Mouse (Mus musculus) stomach, embryonic 14.5 days (tissue): ENCODE results near the gene Wwox. TPM values are rescaled to one million over a fixed set of nuclear protein-coding genes. Genes with fewer than 3 reads are reported as not detected.
A peak's percentile ranks its signal among the peaks of the same experiment; 100 is the strongest.

Source experiments
- ATAC-seq: fragments of 200-750 bp; cut with Nextera tagmentation; 2 replicates; pipeline ENCODE4 v1.8.0; 2017; ENCODE audit warnings: low read depth, moderate TSS enrichment; ENCODE audit not compliant: insufficient number of reproducible peaks, insufficient read depth, low FRiP score
- H3K27ac ChIP-seq: fragments of 300-500 bp; sonication (generic); 2 replicates; pipeline ENCODE4 v1.5.1; 2014; ENCODE audit warnings: mild to moderate bottlenecking, low read length, moderate library complexity, mixed read lengths
- H3K27me3 ChIP-seq: fragments of 300-500 bp; sonication (generic); 2 replicates; pipeline ENCODE4 v1.6.1; 2014; ENCODE audit warnings: low read length, control low read depth, mixed read lengths; ENCODE audit not compliant: control insufficient read depth, insufficient read depth
- H3K36me3 ChIP-seq: fragments of 300-500 bp; sonication (generic); 2 replicates; pipeline ENCODE4 v1.6.1; 2014; ENCODE audit warnings: mild to moderate bottlenecking, control low read depth, low read length, moderate library complexity, mixed read lengths; ENCODE audit not compliant: control insufficient read depth, insufficient read depth
- H3K4me1 ChIP-seq: fragments of 300-500 bp; sonication (generic); 2 replicates; pipeline ENCODE4 v1.6.1; 2014; ENCODE audit warnings: low read length, control low read depth, mixed read lengths; ENCODE audit not compliant: control insufficient read depth, insufficient read depth
- H3K4me2 ChIP-seq: fragments of 300-500 bp; sonication (generic); replicated peaks from 2 replicates; pipeline ENCODE4 v1.6.1; 2014; ENCODE audit warnings: low read depth, low read length, control low read depth
- H3K4me3 ChIP-seq: fragments of 300-500 bp; sonication (generic); 2 replicates; pipeline ENCODE4 v1.5.1; 2014; ENCODE audit warnings: low read depth, low read length, control low read depth
- H3K9ac ChIP-seq: fragments of 300-500 bp; sonication (generic); replicated peaks from 2 replicates; pipeline ENCODE4 v1.6.1; 2014; ENCODE audit warnings: low read depth, mild to moderate bottlenecking, control low read depth, low read length, moderate library complexity, mixed read lengths
- H3K9me3 ChIP-seq: fragments of 300-500 bp; sonication (generic); 2 replicates; pipeline ENCODE4 v1.6.1; 2016; ENCODE audit warnings: low read depth, low read length, control low read depth; ENCODE audit not compliant: control insufficient read depth
- WGBS: fragments of 180-500 bp; shearing (Covaris S2); extraction: QIAGEN DNeasy Blood & Tissue Kit; methylation state at CpG from one replicate; pipeline ENCODE4 v1.1.7; 2014; 5-methylcytosine and 5-hydroxymethylcytosine counted together
- polyA plus RNA-seq: library from polyadenylated mRNA; unstranded; fragments of >200 nt; fragmentation: Nextera tagmentation; extraction: Ambion mirVana; gene quantifications from 2 replicates; pipeline ENCODE4 v1.2.1, GENCODE M21; 2014

The Wwox gene
- polyA plus RNA-seq, 1 experiment from 2014 or later: 15.4 TPM

- H3K27ac ChIP-seq: peak overlapping the region; percentile 29; the same call in 1 of the 2 replicates
Measured at GRCm38 (mm10) chr8:114932071-114932630, 492.7 kb downstream of the Wwox start.

GRCm38 (mm10) chr8:114933248-114933647 is 493.8 kb downstream of the Wwox start:
- H3K9ac ChIP-seq: no peak overlapping the region
- H3K27me3 ChIP-seq: no peaks in the 10 kb centered on the region
- H3K4me3 ChIP-seq: no peak overlapping the region
- H3K4me1 ChIP-seq: 0 out of 2 replicates have a peak, but pooled peaks cover 5% of the 10 kb centered on the region
- no peak overlapping the region for H3K27ac ChIP-seq
- ATAC-seq: no peak
- H3K9me3 ChIP-seq: no peaks in the 10 kb centered on the region; the same call in 1 of the 2 replicates
- H3K36me3 ChIP-seq: no peaks in the 10 kb centered on the region
- WGBS: 94% methylated on average over 1 of the region's 1 CpGs
- H3K4me2 ChIP-seq: no peak overlapping the region

More at GRCm38 (mm10) chr8:114932071-114932630, 492.7 kb downstream of the Wwox start:
- Histone ChIP-seq H3K36me3 (no peaks in the 10 kb centered on the region), H3K4me3 (no peak overlapping the region), H3K4me1 (peaks cover 13% of the 10 kb centered on the region; the same call in 1 of the 2 replicates), H3K27me3 (no peaks in the 10 kb centered on the region), H3K9ac (no peak overlapping the region), H3K9me3 (no peaks in the 10 kb centered on the region; the same call in 1 of the 2 replicates), H3K4me2 (peak overlapping the region; percentile 12; the same call in 1 of the 2 replicates)
- WGBS: 18% methylated on average over 18 of the region's 18 CpGs
- ATAC-seq: no peak

GRCm38 (mm10) chr8:114936887-114937286 is 497.4 kb downstream of the Wwox start:
- no peaks in the 10 kb centered on the region for H3K4me1 ChIP-seq
- H3K27me3 ChIP-seq: no peaks in the 10 kb centered on the region
- no peak overlapping the region for H3K9ac ChIP-seq
- H3K36me3 ChIP-seq: no peaks in the 10 kb centered on the region
- ATAC-seq: no peak
- no peaks in the 10 kb centered on the region; the same call in 1 of the 2 replicates for H3K9me3 ChIP-seq
- no peak overlapping the region for H3K27ac ChIP-seq
- H3K4me2 ChIP-seq: no peak overlapping the region
- WGBS: 43% methylated on average over 10 of the region's 10 CpGs
- H3K4me3 ChIP-seq: no peak overlapping the region

- no peak overlapping the region for H3K4me3 ChIP-seq
- no peaks in the 10 kb centered on the region for H3K27me3 ChIP-seq
- whole genome bisulfite sequencing: 88% methylated on average over 8 of the region's 8 CpGs
- H3K36me3 ChIP-seq: no peaks in the 10 kb centered on the region
- no peak overlapping the region for H3K9ac ChIP-seq
- H3K4me1 ChIP-seq: no peaks in the 10 kb centered on the region
- H3K4me2 ChIP-seq: no peak overlapping the region
- H3K9me3 ChIP-seq: no peaks in the 10 kb centered on the region
- no peak overlapping the region for H3K27ac ChIP-seq
- ATAC-seq: no peak
Measured at GRCm38 (mm10) chr8:114939338-114939737, 499.9 kb downstream of the Wwox start.

- Histone ChIP-seq H3K27me3 (no peaks in the 10 kb centered on the region), H3K4me1 (no peaks in the 10 kb centered on the region), H3K9ac (no peak overlapping the region), H3K4me2 (no peak overlapping the region), H3K9me3 (no peaks in the 10 kb centered on the region), H3K36me3 (no peaks in the 10 kb centered on the region), H3K4me3 (no peak overlapping the region), H3K27ac (no peak overlapping the region)
- no peak for ATAC-seq
- WGBS: 92% methylated on average over 5 of the region's 5 CpGs
Measured at GRCm38 (mm10) chr8:114941096-114941495, 501.6 kb downstream of the Wwox start.

GRCm38 (mm10) chr8:114941644-114942043 is 502.2 kb downstream of the Wwox start:
- no peaks in the 10 kb centered on the region for H3K4me1 ChIP-seq
- H3K27ac ChIP-seq: no peak overlapping the region
- no peak overlapping the region for H3K4me3 ChIP-seq
- no peaks in the 10 kb centered on the region for H3K27me3 ChIP-seq
- H3K4me2 ChIP-seq: no peak overlapping the region
- no peak overlapping the region for H3K9ac ChIP-seq
- H3K36me3 ChIP-seq: no peaks in the 10 kb centered on the region
- no peak for ATAC-seq
- 76% methylated on average over 9 of the region's 9 CpGs for WGBS
- no peaks in the 10 kb centered on the region for H3K9me3 ChIP-seq

GRCm38 (mm10) chr8:114947921-114948320 is 508.5 kb downstream of the Wwox start:
- Histone ChIP-seq H3K4me1 (no peaks in the 10 kb centered on the region), H3K4me3 (no peak overlapping the region), H3K4me2 (no peak overlapping the region), H3K27ac (no peak overlapping the region), H3K27me3 (no peaks in the 10 kb centered on the region), H3K9ac (no peak overlapping the region), H3K36me3 (no peaks in the 10 kb centered on the region), H3K9me3 (no peaks in the 10 kb centered on the region)
- WGBS: 59% methylated on average over 6 of the region's 6 CpGs
- no peak for ATAC-seq

- peak; percentile 73; the same call in 1 of the 2 replicates for ATAC-seq
- Histone ChIP-seq H3K4me1 (peaks cover 14% of the 10 kb centered on the region), H3K9me3 (no peaks in the 10 kb centered on the region), H3K9ac (no peak overlapping the region), H3K4me3 (no peak overlapping the region), H3K27ac (peak overlapping the region; percentile 86), H3K27me3 (no peaks in the 10 kb centered on the region), H3K4me2 (no peak overlapping the region), H3K36me3 (no peaks in the 10 kb centered on the region)
- 38% methylated on average over 8 of the region's 8 CpGs for WGBS
Measured at GRCm38 (mm10) chr8:114956377-114957168, 517.1 kb downstream of the Wwox start.
